Mouse (Mus musculus) heart, postnatal 25 days (tissue): ENCODE measurements at regions not wholly inside any gene's neighbourhood (a gene's known extent, or its start where the extent isn't known, plus 50 kb on each side); places are given as distances from the start of the nearest gene placed in this dataset.

Experiments
- DNase-seq: peaks from one replicate; pipeline ENCODE4 v3.0.0; 2022; ENCODE audit warnings: low spot score
- intact Hi-C: fragments of 180-260 bp; cut with DNase I; formaldehyde crosslinking; loops from one replicate; pipeline ENCODE4 v1.15.1; 2025

GRCm38 (mm10) chr9:50443708-50444463 is 50.4 kb upstream of the Plet1 start:
- no peak for DNase-seq
- intact Hi-C loops: loop anchor here (1.0 to 10.0 kb wide), 2 partner anchors 84 to 231 kb away; partner anchors contain the start of gene Pts
